Mouse (Mus musculus) intestine, postnatal 0 days (tissue): ENCODE measurements at regions not wholly inside any gene's neighbourhood (a gene's known extent, or its start where the extent isn't known, plus 50 kb on each side); places are given as distances from the start of the nearest gene placed in this dataset.

Experiments
- ATAC-seq: fragments of 200-750 bp; cut with Nextera tagmentation; 2 replicates; pipeline ENCODE4 v1.8.0; 2017; ENCODE audit warnings: mild to moderate bottlenecking, moderate TSS enrichment, moderate library complexity
- H3K27ac ChIP-seq: fragments of 300-500 bp; sonication (generic); 2 replicates; pipeline ENCODE4 v1.5.1; 2014; ENCODE audit warnings: mild to moderate bottlenecking, low read depth, low read length, moderate library complexity
- H3K27me3 ChIP-seq: fragments of 300-500 bp; sonication (generic); replicated peaks from 2 replicates; pipeline ENCODE4 v1.6.1; 2014; ENCODE audit warnings: low read length, mixed read lengths; ENCODE audit not compliant: control insufficient read depth, insufficient read depth
- H3K36me3 ChIP-seq: fragments of 300-500 bp; sonication (generic); 2 replicates; pipeline ENCODE4 v1.6.1; 2014; ENCODE audit warnings: mild to moderate bottlenecking, moderate library complexity; ENCODE audit not compliant: control insufficient read depth, insufficient read depth
- H3K4me1 ChIP-seq: fragments of 300-500 bp; sonication (generic); replicated peaks from 2 replicates; pipeline ENCODE4 v1.6.1; 2014; ENCODE audit warnings: antibody characterized with exemption, low read length, mixed read lengths; ENCODE audit not compliant: control insufficient read depth, insufficient read depth
- H3K4me2 ChIP-seq: fragments of 300-500 bp; sonication (generic); replicated peaks from 2 replicates; pipeline ENCODE4 v1.6.1; 2014; ENCODE audit warnings: low read depth, mild to moderate bottlenecking, moderate library complexity
- H3K4me3 ChIP-seq: fragments of 300-500 bp; sonication (generic); 2 replicates; pipeline ENCODE4 v1.5.1; 2014; ENCODE audit warnings: low read depth, low read length
- H3K9ac ChIP-seq: fragments of 300-500 bp; sonication (generic); 2 replicates; pipeline ENCODE4 v1.6.1; 2014; ENCODE audit warnings: mild to moderate bottlenecking, low read depth, low read length
- H3K9me3 ChIP-seq: fragments of 300-500 bp; sonication (generic); 2 replicates; pipeline ENCODE4 v1.6.1; 2016; ENCODE audit warnings: mixed run types; ENCODE audit not compliant: control insufficient read depth
- CTCF ChIP-seq: sonication (generic); IDR thresholded peaks from 2 replicates; pipeline ENCODE4 v1.5.1; 2016; ENCODE audit warnings: low read depth, mild to moderate bottlenecking, control low read depth, antibody characterized with exemption, moderate library complexity
- WGBS: fragments of 180-500 bp; shearing (Covaris S2); extraction: QIAGEN DNeasy Blood & Tissue Kit; methylation state at CpG from one replicate; pipeline ENCODE4 v1.1.7; 2014; 5-methylcytosine and 5-hydroxymethylcytosine counted together

- H3K27ac ChIP-seq: no peak overlapping the region
- H3K9me3 ChIP-seq: no peaks in the 10 kb centered on the region
- peaks cover 3% of the 10 kb centered on the region; the same call in 1 of the 2 replicates for H3K4me1 ChIP-seq
- WGBS: 89% methylated on average over 4 of the region's 4 CpGs
- no peak for TF ChIP-seq CTCF
- peaks cover 10% of the 10 kb centered on the region; the same call in 1 of the 2 replicates for H3K27me3 ChIP-seq
- peak; percentile 46 for ATAC-seq
- no peak overlapping the region for H3K4me3 ChIP-seq
- H3K36me3 ChIP-seq: no peaks in the 10 kb centered on the region
- H3K4me2 ChIP-seq: 0 out of 2 replicates have a peak overlapping the region, but pooled peaks have one; percentile 14
- no peak overlapping the region for H3K9ac ChIP-seq
These were observed 129.1 kb upstream of the Runx1 start for GRCm38 (mm10) chr16:92955087-92955486.

- WGBS: 52% methylated on average over 11 of the region's 11 CpGs
- Histone ChIP-seq H3K27ac (0 out of 2 replicates have a peak overlapping the region, but pooled peaks have one; percentile 15), H3K4me1 (peaks cover 3% of the 10 kb centered on the region; the same call in 1 of the 2 replicates), H3K27me3 (peaks cover 10% of the 10 kb centered on the region; the same call in 1 of the 2 replicates), H3K4me3 (no peak overlapping the region), H3K36me3 (no peaks in the 10 kb centered on the region), H3K9ac (no peak overlapping the region), H3K4me2 (no peak overlapping the region), H3K9me3 (no peaks in the 10 kb centered on the region)
- peak; percentile 27; the same call in 1 of the 2 replicates for ATAC-seq
- no peak for TF ChIP-seq CTCF
These were observed 128.1 kb upstream of the Runx1 start for GRCm38 (mm10) chr16:92953936-92954654.

- no peak overlapping the region for H3K27ac ChIP-seq
These were observed 126.6 kb upstream of the Runx1 start for GRCm38 (mm10) chr16:92952336-92953097.

GRCm38 (mm10) chr16:92951516-92951915 is 125.6 kb upstream of the Runx1 start:
- Histone ChIP-seq H3K4me1 (peaks cover 3% of the 10 kb centered on the region; the same call in 1 of the 2 replicates), H3K27me3 (no peaks in the 10 kb centered on the region), H3K9me3 (no peaks in the 10 kb centered on the region), H3K4me3 (no peak overlapping the region), H3K9ac (no peak overlapping the region), H3K27ac (no peak overlapping the region), H3K36me3 (no peaks in the 10 kb centered on the region), H3K4me2 (no peak overlapping the region)
- WGBS: 67% methylated on average over 6 of the region's 6 CpGs
- TF ChIP-seq CTCF: no peak
- no peak for ATAC-seq

More at GRCm38 (mm10) chr16:92952336-92953097, 126.6 kb upstream of the Runx1 start:
- H3K4me2 ChIP-seq: no peak overlapping the region
- peaks cover 3% of the 10 kb centered on the region; the same call in 1 of the 2 replicates for H3K4me1 ChIP-seq
- ATAC-seq: no peak
- no peaks in the 10 kb centered on the region for H3K9me3 ChIP-seq
- no peak overlapping the region for H3K4me3 ChIP-seq
- 0 out of 2 replicates have a peak, but pooled peaks cover 6% of the 10 kb centered on the region for H3K27me3 ChIP-seq
- H3K36me3 ChIP-seq: no peaks in the 10 kb centered on the region
- no peak overlapping the region for H3K9ac ChIP-seq
- WGBS: 35% methylated on average over 7 of the region's 7 CpGs
- no peak for TF ChIP-seq CTCF

- Histone ChIP-seq H3K27ac (no peak overlapping the region), H3K27me3 (no peaks in the 10 kb centered on the region), H3K4me1 (no peaks in the 10 kb centered on the region), H3K36me3 (no peaks in the 10 kb centered on the region), H3K9ac (no peak overlapping the region), H3K9me3 (no peaks in the 10 kb centered on the region), H3K4me3 (no peak overlapping the region), H3K4me2 (no peak overlapping the region)
- no peak for TF ChIP-seq CTCF
- 91% methylated on average over 13 of the region's 13 CpGs for WGBS
- no peak for ATAC-seq
These were observed 122.5 kb upstream of the Runx1 start for GRCm38 (mm10) chr16:92948494-92948893.

GRCm38 (mm10) chr16:92946554-92946953 is 120.6 kb upstream of the Runx1 start:
- Histone ChIP-seq H3K27me3 (no peaks in the 10 kb centered on the region), H3K9me3 (no peaks in the 10 kb centered on the region), H3K4me2 (no peak overlapping the region), H3K4me1 (no peaks in the 10 kb centered on the region), H3K9ac (no peak overlapping the region), H3K36me3 (no peaks in the 10 kb centered on the region), H3K4me3 (no peak overlapping the region), H3K27ac (no peak overlapping the region)
- no peak for TF ChIP-seq CTCF
- 71% methylated on average over 4 of the region's 4 CpGs for WGBS
- ATAC-seq: no peak
